Mouse (Mus musculus) heart, adult 8-10 months (tissue): Measurements from ENCODE around the gene Gpr179. TPM values are rescaled to one million over a fixed set of nuclear protein-coding genes. Genes with fewer than 3 reads are reported as not detected.
A peak's percentile ranks its signal among the peaks of the same experiment; 100 is the strongest.
"Not testable (repeated sequence)": the region's sequence is repeated elsewhere in the genome, so short reads cannot be mapped to it uniquely, and the experiment has no call there.

ENCODE experiments used
- DNase-seq: peaks from one replicate; pipeline ENCODE4 v3.0.0; 2022; ENCODE audit warnings: low spot score
- total RNA-seq, 4 experiments: library from RNA; stranded (reverse); gene quantifications; 2 replicates each; pipeline ENCODE4 v1.2.4; 2022

Gpr179 gene
- total RNA-seq, 4 experiments from 2014 or later: 0.06 to 0.12 (median 0.06) TPM; not detected in 1

DNA sequence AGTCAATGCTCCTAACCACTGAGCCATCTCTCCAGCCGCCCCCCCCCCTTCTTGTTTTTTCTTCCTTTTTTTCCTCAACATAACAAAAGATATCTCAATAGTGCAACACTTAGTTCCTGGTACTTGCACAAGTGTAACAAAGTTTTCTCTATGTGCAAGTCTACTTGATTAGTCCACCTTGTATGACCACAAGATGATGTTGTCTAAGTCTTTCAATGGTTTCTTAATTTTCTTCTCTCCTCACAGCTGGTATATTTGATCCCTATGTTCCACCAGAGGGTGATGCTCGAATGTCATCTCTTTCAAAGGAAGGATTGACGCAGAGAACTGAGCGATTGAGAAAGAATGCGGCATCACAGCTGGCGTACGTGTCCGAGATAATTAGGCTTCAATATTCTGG is 30.7 kb downstream of the Gpr179 start:
- DNase-seq: no peak

DNA sequence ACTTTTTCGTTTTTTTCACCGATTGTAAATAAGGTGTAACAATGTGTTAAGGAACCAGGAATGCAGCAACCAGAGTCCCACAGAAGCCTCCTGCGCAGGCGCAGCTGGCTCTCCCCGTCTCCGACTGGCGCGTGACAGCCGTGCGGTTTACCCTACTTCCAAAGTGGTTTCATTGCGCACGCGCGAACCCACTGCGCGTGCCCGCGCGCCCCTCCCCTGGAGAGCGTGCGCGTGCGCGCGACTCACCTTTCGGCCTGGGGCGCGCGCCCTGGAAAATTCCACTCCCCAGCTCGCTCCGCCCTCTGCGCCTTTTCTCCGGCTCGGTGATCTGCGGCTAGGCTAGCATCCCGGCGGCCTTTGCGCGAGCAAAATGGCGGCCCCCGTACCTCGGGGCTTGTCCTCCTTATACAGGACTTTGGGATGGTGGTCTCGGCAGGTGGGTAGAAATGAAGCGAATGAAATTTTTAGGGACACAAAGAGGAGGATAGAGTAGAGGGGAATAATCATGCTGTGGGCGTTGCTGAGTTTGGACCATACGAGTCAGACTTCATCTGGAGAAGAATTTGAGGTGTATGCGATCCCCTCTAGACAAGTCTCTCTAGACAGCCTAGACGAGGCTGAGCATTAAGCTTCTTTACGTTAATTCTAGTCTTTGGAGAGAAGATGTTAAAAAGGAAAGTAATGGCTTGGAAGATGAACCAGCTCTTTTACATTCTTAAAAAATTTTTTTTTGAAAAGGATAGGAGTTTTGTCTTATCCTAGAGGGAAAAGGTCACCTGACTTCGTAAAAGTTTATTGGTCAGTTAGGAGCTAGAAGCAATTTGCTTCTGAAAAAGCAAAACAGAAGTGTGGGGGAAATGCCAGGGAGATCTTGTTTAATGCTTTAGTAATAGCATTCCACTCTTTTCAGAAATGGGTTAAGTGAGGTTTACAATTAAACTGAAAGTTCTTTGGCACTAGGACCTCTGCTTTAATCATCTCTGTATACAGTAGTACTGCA is 36.1 kb downstream of the Gpr179 start, which contains the start of gene Mrpl45:
Mrpl45 (plus strand) TSS at position 213 of the 1,000 bp plus-strand sequence.
- peak; percentile 98 for DNase-seq

DNA sequence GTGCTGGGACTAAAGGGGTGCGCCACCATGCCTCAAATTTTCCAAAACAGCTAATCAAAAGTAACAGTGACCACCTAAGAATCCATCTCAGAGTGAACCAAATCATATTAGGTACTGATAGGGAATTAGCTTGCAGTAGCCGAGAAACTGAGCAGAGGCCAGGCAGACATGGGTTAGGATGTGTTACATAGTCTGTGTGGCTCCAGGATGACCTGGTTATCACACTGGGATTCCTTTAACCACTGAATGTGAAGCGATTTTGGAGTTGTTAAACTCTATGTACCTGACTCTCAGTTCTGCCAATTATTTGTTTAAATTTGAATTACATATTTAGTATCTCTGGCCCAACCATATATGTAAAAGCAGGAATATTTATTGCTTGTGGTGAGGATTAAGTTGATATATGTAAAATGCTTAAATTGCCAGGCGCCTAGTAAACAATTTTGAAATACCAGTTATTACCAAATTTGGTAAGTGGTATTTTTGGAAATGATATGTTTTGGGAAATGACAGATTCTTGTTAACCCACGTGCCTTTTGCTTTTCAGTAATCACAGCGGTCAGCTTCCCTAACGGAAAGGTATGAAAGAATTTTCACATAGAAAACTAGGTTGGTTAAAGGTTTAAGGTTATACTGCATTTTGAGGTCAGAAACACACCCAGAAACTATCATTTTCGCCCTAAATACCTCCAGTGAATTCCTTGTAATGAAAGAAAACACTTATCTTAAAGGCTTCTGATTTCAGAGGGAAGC is 37.0 kb downstream of the Gpr179 start:
- no peak for DNase-seq

DNA sequence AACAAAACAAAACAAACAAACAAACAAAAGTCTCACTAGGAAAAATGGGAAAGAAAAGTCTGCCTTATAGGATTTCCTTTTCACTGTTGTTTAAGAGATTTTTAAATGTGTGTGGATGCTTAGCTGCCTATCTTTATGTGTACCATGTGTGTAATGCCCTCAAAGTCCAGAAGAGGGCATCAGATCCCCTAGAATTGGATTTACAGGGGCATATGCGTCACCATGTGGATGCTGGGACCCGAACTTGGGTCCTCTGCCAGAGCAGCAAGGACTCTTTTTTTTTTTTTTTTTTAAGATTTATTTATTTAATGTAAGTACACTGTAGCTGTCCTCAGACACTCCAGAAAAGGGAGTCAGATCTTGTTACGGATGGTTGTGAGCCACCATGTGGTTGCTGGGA is 37.8 kb downstream of the Gpr179 start:
- no peak for DNase-seq

- DNase-seq: not testable (repeated sequence)
Measured at GRCm38 (mm10) chr11:97312871-97313270, 39.0 kb downstream of the Gpr179 start.

- peak; percentile 46 for DNase-seq
Measured at GRCm38 (mm10) chr11:97310895-97311631, 40.8 kb downstream of the Gpr179 start.

DNA sequence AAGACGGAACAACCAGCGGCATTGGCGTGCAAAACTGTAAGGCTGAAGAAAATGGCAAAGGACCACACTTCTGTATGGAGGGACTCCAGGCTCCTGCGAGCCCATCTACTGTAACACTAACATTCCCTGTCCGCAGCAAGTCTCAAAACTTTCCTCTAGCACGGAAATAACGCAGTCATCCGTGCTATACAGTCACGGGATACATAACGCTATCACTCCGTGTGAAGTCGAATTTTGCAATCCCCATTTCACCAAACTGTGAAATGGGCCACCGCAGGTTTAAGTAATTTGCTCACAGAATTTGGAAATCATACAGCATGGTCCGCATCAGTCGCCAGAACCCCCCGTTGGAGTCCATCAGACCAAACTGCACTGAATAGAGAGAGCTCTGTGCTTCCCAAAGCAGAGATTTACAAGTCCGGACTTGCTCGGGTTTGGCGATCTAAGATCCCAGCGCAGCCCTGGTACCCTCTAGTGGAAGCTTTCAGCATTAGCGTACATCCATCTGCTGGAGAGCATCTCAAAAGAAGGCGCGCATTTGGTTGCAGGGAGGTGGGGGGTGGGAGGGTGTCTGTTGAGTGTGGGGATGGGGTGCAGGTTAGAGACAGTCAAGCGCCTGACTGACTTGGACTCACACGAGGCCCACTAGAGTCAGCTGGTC is 41.8 kb downstream of the Gpr179 start:
- DNase-seq: peak; percentile 87

GRCm38 (mm10) chr11:97309451-97309836 is 42.4 kb downstream of the Gpr179 start:
- DNase-seq: peak; percentile 91

DNA sequence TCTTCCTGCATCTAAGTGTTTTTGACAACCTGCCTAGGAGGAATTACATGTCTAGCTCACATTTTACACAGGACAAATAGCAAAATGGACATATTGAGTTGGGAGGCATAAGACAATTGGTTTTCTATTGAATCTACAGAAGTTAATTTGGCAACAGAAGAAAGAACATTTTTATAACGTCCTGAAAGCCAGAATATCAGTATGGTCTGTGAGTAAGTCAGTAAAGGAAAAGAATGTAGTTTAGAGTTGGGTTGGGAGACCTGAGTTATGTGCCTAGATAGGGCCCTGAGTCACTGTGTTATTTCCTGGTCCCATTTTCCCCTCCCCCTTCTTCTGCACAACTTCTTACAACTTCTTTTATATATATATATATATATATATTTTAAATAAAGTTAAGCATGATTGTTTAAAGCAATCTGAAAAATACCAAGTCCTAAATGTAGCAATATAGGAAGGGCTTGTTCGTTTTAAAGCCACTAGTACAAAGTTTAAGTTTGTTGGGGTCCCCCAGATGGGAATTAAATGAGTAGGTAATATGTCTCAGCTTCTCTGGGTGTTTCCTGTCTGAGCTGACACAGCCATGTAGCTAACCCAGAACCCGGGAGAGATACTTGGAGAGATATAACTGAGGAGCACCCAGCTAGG is 42.9 kb downstream of the Gpr179 start:
- no peak for DNase-seq

DNA sequence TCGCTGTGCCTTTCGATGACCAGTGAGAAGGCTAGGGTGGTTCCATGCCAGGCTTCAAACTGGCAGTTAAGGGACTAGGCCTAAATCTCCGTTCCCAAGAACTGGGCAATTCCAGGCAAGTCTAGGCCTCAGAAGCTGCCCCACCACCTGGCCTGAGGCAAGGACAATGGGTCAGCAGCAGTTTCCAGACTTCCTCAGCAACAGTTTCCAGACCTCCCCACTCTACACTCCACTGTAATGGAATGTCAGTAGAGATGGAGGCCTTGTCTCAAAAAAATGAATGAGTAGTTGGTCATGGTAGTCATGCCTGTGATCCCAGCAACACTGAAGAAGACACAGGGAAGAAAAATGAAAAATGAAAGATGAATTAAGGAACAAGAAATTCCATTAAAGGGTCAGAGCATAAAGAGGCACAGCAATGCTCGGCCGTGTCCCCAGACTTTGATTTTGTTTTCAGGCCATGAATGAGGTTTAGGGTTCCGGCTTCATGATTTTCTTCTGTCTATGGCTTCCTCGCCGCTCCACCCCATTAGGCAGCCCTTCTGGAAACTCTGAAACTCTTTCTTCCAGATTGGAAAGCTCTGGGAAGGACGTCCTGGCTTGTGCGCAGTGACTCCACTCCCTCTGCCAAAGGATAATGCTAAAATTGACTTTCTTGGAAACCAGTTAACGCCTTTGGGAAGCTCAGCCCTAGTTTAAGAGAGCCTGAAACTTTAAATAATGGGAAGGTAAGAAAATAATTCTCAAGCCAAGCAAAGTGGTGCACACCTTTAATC is 44.4 kb downstream of the Gpr179 start:
- DNase-seq: peak; percentile 52

GRCm38 (mm10) chr11:97304631-97305030 is 47.2 kb downstream of the Gpr179 start:
- DNase-seq: no peak

DNA sequence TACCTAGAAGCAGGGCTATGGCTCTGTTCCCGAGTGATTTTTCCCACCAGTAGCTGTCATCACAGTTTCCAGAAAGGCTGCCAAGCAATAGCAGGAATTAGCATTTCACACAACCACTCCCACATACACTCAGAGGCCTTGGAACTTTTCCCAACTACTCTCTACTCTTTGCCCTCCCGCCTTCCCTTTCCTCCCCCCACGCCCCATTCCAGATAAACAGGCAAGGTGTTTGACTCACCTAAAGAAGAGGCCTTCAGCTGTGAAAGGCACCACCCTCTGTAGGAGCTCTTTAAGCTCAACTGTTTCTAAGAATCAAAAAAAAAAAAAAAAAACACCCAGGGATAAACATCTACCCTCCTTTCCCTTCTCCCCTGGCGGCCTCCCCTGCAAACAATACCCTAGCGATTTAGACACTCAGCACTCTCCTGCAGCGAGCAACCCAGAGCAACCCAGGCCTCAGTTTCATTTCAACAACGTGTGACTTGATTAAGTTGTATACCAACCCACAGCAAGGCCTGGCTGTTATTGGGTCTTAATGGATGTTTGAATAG is 49.6 kb downstream of the Gpr179 start:
- DNase-seq: peak; percentile 89

- DNase-seq: no peak
Measured at GRCm38 (mm10) chr11:97301406-97301805, 50.5 kb downstream of the Gpr179 start.

GRCm38 (mm10) chr11:97299939-97300338 is 51.9 kb downstream of the Gpr179 start:
- no peak for DNase-seq

DNA sequence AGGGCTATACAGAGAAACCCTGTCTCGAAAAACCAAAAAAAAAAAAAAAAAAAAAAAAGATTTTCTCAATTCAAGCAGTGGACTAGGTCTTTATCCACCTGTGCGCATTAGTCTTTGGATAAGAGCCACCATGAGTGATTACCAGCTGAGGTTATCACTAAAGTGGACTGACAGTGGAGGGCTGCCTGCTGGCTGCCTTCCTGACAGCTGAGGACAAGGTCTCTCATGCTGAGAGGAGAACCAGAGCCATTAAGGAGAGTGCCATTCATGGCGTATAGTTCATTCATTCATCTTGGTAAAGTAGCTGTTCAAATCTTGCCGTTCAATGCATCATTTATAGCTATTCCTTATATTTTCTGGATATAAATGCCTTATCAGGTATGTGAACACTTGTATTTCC is 55.3 kb downstream of the Gpr179 start:
- DNase-seq: no peak

DNA sequence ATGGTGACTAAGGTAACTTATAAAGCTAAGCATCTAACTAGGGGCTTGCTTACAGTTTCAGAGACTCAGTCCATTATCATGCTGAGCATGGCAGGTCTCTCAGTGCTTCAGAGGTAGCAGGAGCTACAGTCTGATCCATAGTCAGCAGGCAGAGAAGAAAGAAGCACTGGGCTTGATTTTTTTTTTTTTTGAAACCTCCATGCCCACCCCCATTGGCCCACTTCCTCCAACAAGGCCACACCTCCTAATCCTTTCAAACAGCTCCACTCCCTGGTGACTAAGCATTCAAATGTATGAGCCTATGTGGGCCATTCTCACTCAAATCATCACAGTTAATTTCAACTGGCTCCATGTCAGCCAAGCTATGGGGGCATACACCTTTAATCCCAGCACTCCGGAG is 59.1 kb downstream of the Gpr179 start:
- no peak for DNase-seq

GRCm38 (mm10) chr11:97289276-97290230 is 62.3 kb downstream of the Gpr179 start:
- DNase-seq: peak; percentile 74

- no peak for DNase-seq
Measured at GRCm38 (mm10) chr11:97287643-97288042, 64.2 kb downstream of the Gpr179 start.
